Mouse (Mus musculus) CD4-positive naive resting alpha-beta T cell, adult 57 days (primary cell): ENCODE data around the gene Hscb. TPM values are rescaled to one million over a fixed set of nuclear protein-coding genes. Genes with fewer than 3 reads are reported as not detected.

Experiments used
- total RNA-seq: library from RNA; stranded (reverse); gene quantifications from one replicate; pipeline ENCODE4 v1.2.4, GENCODE M21; 2023

The Hscb gene
- total RNA-seq: 18.5 TPM

DNA sequence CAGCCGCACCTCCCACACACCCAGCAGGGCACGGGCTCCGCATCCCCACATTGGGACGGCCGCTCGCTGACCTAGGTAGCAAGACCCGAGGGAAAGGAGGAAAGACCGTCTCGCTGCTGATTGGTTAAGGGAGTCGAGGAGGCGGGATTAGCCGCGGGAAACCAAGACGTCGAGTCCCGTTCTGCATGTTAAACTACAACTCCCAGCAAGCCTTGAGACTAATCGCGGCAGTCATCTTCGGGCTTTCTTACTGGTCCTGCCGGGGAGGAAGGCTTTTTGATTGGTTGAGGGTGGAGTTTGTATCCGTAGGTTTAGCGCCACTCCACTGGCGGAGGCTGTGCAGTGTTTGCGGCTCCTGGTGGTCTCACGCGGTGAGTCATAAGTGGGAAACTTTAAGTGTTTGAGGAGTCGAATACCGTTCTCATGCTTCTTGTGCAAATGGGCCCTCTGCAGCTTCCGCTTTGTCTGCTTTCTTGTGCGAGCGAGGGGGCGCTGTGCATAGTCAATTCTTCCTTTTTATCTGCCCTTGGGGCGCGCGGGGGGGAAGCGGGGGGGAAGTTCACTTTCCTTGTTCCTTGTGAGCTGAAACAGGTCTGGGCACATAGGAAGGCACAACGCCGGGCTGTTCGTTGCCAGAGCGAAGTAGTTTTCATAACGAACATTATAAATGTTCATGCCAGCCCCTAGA lies at the start of gene Hscb, which contains the start of gene Chek2:
Hscb (minus strand) TSS at position 100 of the 688 bp plus-strand sequence.
Chek2 (plus strand) TSS at position 302 of the 688 bp plus-strand sequence.

DNA sequence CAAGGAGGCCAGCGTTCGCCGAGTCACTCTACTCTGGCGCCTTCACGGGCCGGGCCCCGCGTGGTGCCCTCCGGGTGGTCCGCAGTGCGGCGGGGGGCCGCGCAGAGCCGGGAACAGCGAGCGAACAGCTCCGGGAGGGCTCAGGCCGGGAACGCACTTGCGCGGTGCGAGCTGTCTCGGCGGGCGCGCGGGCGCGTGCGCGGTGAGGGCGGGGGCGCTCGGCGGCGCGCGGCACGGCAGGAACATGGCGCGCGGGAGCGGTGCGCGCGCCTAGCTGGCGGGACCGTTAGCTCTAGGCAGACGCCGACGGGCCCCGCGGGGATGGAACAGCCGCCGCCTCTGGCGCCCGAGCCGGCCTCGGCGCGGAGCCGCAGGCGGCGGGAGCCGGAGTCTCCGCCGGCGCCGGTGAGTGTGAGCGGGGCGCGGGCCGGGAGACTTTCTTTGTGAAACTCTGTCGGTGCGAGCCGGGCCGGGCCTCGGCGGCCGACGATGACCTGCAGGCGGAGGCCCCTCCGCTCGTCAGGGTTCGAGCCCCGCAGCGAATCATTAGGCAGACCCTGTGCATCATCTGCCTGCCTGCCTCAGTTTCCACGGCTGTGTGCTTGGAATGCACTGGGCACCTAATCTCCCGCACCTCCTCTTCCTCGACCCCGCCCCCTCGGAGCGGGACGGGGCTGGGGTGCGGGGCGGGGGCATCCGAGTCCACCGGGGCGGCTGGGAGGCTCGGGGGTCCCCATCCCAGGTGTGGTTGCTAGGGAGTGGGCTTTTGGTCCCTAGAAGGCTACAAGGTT lies 40.2 kb upstream of the Hscb start, which contains the start of gene Ttc28:
Ttc28 (plus strand) TSS at position 220 of the 791 bp plus-strand sequence.

DNA sequence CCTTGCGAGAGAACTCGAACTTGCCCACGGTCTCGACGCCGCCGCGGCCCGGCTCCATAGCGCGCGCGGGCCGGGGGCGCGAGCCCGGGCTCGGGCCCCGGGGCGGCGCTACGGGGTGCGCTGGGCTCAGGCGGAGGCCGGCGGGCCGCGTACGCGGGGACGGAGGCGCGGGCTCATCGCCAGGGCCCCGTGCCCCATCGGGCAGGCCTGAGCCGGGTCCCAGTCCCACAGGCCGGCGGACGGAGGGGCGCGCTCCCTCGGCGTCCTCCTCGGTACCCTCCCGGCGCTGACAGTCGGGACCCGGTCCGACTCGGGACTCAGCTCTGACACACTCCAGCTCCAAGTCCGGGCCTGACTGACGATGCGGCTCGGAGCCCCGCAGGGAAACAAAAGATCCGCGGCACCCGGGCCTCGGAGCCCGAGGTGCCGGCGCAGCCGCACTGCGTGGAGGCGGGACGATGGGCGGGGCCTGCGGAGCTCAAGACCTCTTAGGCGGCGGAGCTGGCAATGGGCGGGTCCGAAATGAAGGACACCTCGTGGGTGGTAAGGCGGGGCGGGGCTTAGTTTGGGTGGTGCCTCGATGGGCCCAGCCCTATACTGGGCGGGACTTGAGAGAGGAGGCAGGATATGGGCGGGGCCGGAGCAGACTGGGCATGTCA lies 29.8 kb downstream of the Hscb start, which contains the start of gene Ulk1:
Ulk1 (minus strand) TSS at position 431 of the 659 bp plus-strand sequence.

DNA sequence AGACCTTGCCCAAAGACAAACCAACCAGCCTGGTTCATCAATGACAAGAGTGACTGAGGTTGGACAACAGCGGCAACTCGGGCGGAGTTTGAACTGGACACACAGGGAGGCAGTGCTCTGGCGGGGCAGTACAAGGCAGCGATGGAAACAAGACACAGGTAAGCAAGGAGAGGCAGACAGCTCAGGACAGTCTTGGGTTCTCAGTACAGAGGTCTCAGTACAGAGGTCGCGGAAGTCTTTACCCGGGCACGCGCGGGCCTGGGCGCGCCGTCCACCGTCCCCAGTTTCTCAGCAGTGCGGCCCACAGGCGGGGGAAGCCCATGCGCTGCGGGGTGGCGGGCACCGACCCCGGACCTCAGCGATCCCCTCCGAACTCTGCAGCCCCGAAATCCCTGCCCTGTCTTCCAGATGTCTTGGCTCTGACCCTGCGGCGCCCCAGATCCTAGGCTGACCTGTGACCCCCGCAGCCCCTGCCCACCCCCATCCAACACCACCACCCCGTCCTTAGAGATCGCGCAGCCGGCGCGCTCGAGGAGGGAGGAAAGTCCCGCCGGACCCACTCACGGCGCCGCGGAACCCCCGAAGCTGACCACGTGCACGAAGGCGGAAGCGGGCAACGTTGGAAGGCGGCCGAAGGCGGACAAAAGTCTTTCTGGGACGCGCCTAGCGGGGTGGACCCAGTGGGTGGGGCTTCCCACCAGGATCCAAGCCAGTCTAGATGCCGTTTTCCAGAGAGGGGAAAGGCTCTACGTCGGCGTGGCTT lies 59.4 kb downstream of the Hscb start, which contains the start of gene Pus1:
Pus1 (minus strand) TSS at position 662 of the 763 bp plus-strand sequence.

Other genes with a start within 250 kb of the Hscb start
- gene Noc4l, start 186.4 kb downstream of the Hscb start, total RNA-seq: 48.2 TPM
- 65.7 TPM for gene Ddx51, start 186.3 kb downstream of the Hscb start, total RNA-seq
- 255 TPM for gene Ep400, start 69.1 kb downstream of the Hscb start, total RNA-seq
- gene Pus1, start 59.1 kb downstream of the Hscb start, total RNA-seq: 33.0 TPM
- 126 TPM for gene Ulk1, start 29.7 kb downstream of the Hscb start, total RNA-seq
- 3.2 TPM for gene Chek2, start 202 bp upstream of the Hscb start, total RNA-seq
- gene Ttc28, start 40.0 kb upstream of the Hscb start, total RNA-seq: 44.3 TPM